Mouse (Mus musculus): Measurements from ENCODE around the gene Grap2. TPM values are rescaled to one million over a fixed set of nuclear protein-coding genes. Genes with fewer than 3 reads are reported as not detected.
A peak's percentile ranks its signal among the peaks of the same experiment; 100 is the strongest.

The Grap2 gene
- polyA plus RNA-seq, 1 experiment from 2014 or later = 3.8 TPM

DNA sequence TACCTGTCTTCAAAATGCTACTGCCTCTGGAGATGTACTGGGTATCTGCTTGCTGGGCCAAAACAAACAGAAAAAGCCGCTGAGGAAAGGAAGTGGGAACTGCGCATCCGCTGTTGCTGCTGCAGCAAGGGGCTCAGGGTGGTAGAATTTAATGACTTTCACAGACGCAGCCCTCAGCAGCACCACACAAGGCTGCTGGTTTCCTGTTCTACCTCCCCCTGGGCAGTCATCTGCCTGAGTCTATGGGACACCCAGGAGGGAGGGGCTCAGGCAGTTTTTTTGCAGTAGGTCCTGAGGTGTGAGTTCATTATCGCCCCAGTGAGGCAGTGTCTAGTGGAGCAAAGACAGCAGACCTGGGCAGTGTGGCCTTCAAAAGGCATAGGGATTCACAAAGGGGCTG lies 125.2 kb downstream of the Grap2 start:
- no peaks in the 10 kb centered on the region for H3K36me3 ChIP-seq (ENCODE audit: control insufficient read depth, insufficient read depth, low read length)
- peak; percentile 44; the same call in 1 of the 2 replicates for ATAC-seq (ENCODE audit: insufficient number of reproducible peaks, low FRiP score, low TSS enrichment, low read depth)
- WGBS = 21% methylated on average over 5 of the region's 5 CpGs
- H3K27ac ChIP-seq (replicated peaks; ENCODE audit: low read depth, low read length) = no peak overlapping the region
- DNase-seq (ENCODE audit: low spot score) = peak; percentile 41
- peaks cover 6% of the 10 kb centered on the region for H3K4me1 ChIP-seq (ENCODE audit: control insufficient read depth, insufficient read depth, low read length)
- H3K4me3 ChIP-seq (ENCODE audit: low read depth, low read length) = no peak overlapping the region
- H3K4me2 ChIP-seq (ENCODE audit: low read depth, severe bottlenecking) = no peak overlapping the region
- H3K9me3 ChIP-seq (ENCODE audit: control insufficient read depth, low read length) = no peaks in the 10 kb centered on the region
- no peak overlapping the region; the same call in 1 of the 2 replicates for H3K9ac ChIP-seq (ENCODE audit: low read length)
- no peaks in the 10 kb centered on the region for H3K27me3 ChIP-seq (ENCODE audit: control insufficient read depth, insufficient read depth, low read length)

DNA sequence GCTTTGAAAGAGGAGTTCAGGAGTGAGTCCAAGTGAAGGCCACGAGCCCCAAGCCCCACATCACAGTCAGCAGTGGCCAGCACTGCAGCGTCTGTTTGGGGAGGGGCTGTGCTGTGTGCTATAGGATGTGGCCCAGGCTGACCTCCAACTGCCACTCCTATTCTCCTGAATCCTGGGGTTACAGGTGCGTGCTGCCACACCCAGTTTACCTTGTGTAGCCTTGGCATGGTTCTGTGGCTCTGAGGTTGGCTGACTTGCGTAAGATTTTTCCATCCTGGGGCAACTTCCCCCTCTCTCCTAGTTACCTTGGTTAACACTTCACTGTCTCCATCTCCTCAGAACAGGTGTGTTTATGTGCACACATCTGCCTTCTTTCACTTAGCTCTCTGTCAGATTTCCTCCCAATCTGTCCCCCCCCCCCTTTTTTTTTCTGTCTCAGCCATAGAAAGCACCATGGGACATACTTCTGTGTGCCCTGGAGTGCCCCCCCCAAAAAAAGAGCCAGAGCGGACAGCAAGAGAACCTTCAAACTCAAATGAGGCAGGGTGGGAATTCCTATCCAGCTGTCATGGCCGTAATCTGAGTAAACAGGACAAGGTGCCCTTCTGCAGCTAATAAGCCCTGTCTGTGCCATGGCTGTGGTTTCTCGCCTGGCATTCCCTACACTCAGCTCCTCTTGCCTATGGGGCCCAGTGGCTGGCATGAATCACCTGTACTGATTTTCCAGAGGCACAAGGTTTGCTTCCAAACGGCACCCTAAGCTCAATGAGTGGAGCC lies 129.3 kb downstream of the Grap2 start:
- Histone ChIP-seq H3K27me3 (ENCODE audit: control insufficient read depth, insufficient read depth, low read length) (no peaks in the 10 kb centered on the region), H3K4me2 (ENCODE audit: low read depth, severe bottlenecking) (no peak overlapping the region), H3K27ac (replicated peaks; ENCODE audit: low read depth, low read length) (no peak overlapping the region), H3K9me3 (ENCODE audit: control insufficient read depth, low read length) (no peaks in the 10 kb centered on the region), H3K4me1 (ENCODE audit: control insufficient read depth, insufficient read depth, low read length) (peaks cover 6% of the 10 kb centered on the region), H3K4me3 (ENCODE audit: low read depth, low read length) (no peak overlapping the region), H3K36me3 (ENCODE audit: control insufficient read depth, insufficient read depth, low read length) (no peaks in the 10 kb centered on the region), H3K9ac (ENCODE audit: low read length) (no peak overlapping the region)
- no peak for DNase-seq (ENCODE audit: low spot score)
- WGBS = 79% methylated on average over 8 of the region's 8 CpGs
- ATAC-seq (ENCODE audit: insufficient number of reproducible peaks, low FRiP score, low TSS enrichment, low read depth) = no peak

Small RNA genes within 50 kb of the gene (microRNA-seq; reads per million reads assigned to microRNA genes)
- not detected for gene Mir6957

Other genes with a start within 250 kb of the Grap2 start
- gene Enthd1, start 7.4 kb upstream of the Grap2 start, polyA plus RNA-seq (2014; fragmentation: Nextera tagmentation; extraction: Ambion mirVana) = not detected in 2 replicates
- 0.38 and 0.60 TPM in 2 replicates for gene Fam83f, start 99.3 kb downstream of the Grap2 start, polyA plus RNA-seq (2014; fragmentation: Nextera tagmentation; extraction: Ambion mirVana)
- 15.4 and 20.1 TPM in 2 replicates for gene Tnrc6b, start 138.7 kb downstream of the Grap2 start, polyA plus RNA-seq (2014; fragmentation: Nextera tagmentation; extraction: Ambion mirVana)

Measured in limb, embryonic 11.5 days (tissue).